Mouse (Mus musculus) naive thymus-derived CD4-positive, alpha-beta T cell, adult 5 months (primary cell): ENCODE measurements around the gene Cyp4a14. TPM values are rescaled to one million over a fixed set of nuclear protein-coding genes. Genes with fewer than 3 reads are reported as not detected.

Source experiments
- polyA plus RNA-seq: library from polyadenylated mRNA; unstranded; fragments of 100-300 nt; shearing (Covaris generic); gene quantifications from one replicate; pipeline ENCODE4 v1.2.1, GENCODE M21; 2017

Gene Cyp4a14
- not detected for polyA plus RNA-seq

DNA sequence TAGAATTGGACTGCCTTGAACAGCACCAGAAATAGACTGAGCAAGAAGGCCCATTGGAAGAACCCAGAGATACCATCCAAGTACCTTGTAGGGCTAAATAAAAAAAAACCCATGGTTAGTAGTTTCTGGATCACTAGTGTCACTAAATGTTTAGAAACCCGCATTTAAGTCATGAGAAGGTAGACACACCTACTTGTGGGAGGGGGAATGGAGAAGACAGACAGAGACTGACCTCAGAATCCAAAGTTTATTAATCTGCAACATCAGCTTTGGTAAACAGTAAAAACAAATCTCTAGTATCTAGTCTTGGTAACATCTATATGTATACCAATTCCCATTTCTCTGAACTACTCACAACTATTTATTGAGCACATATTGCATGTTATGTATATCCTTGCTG, at the start of gene Cyp4a14:
Gene Cyp4a14, minus strand, starts transcription at position 142 of the 400 bp plus-strand sequence.

DNA sequence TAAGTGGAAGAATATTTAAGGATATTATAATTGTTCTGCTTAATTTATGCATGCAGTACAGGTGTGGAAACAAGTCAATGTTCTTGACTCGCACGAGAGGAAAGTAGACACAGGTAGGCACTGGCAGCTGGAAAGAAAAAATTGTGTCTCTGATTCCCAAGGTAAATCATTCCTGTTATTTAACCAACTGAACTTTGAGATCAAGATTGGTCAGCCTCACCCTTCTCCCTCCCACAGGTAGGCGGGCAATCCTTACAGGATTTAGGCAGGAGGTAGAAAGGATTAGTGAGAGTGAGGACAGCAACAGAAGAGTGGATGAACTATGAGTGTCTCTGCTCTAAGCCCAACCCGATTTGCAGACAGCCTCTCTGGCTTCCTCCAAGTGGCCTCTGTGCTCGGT, 22.1 kb upstream of the Cyp4a14 start, which contains the start of gene Cyp4a10:
Gene Cyp4a10, plus strand, starts transcription at position 265 of the 400 bp plus-strand sequence.

DNA sequence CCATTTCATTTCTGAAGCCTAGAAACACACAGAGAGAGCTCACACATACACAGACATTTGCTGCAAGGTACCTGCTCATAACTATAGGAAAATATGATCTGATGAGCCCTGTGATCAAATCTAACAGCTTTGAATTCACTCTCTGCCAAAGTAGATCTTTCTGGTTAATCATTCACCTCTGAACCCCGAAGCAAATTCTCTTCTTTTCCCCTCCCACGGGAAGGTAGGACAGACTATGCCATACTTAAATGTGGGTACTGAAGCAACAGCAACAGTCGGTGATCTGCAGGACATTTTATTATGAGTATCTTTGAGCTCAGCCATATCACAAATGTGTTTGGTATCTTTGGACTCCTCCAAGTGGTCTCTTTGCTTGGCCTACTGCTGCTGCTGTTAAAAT, 43.6 kb downstream of the Cyp4a14 start, which contains the start of gene Cyp4a30b:
Gene Cyp4a30b, plus strand, starts transcription at position 301 of the 400 bp plus-strand sequence.

Other genes starting within 250 kb of the Cyp4a14 start
- not detected for gene Cyp4a12a, start 197.1 kb downstream of the Cyp4a14 start, polyA plus RNA-seq
- gene Cyp4a12b, start 84.5 kb downstream of the Cyp4a14 start, polyA plus RNA-seq = not detected
- not detected for gene Cyp4a30b, start 43.5 kb downstream of the Cyp4a14 start, polyA plus RNA-seq
- not detected for gene Cyp4a10, start 22.1 kb upstream of the Cyp4a14 start, polyA plus RNA-seq
- gene Cyp4a31, start 67.5 kb upstream of the Cyp4a14 start, polyA plus RNA-seq = not detected
- gene Cyp4a32, start 104.8 kb upstream of the Cyp4a14 start, polyA plus RNA-seq = not detected
- gene Cyp4b1, start 151.6 kb upstream of the Cyp4a14 start, polyA plus RNA-seq = not detected
- 39.3 TPM for gene Efcab14, start 241.6 kb upstream of the Cyp4a14 start, polyA plus RNA-seq